10 mouse cellular contexts compared by ENCODE assay signal in genomic region chr2:6727366-6727765, GRCm38 (mm10).
"Had no signal": no experiment of that assay in that cellular context is flagged by ENCODE, and none has a peak within 500 bp of the region (broad histone marks: within the 10 kb centered on the region; RNA-seq: fewer than 3 reads in every experiment).

No protein-coding gene starts in this region.

- H3K27me3 ChIP-seq: liver, embryonic 13.5 days had no signal

- H3K4me3 ChIP-seq: liver, embryonic 13.5 days had no signal

- H3K9ac ChIP-seq: liver, embryonic 13.5 days had no signal

- H3K9me3 ChIP-seq: liver, embryonic 13.5 days had no signal

- H3K27ac ChIP-seq: kidney, postnatal 0 days; liver, embryonic 13.5 days had no signal

- DNase-seq: kidney, postnatal 25 days; liver, embryonic 13.5 days; lung, adult 2 months; lung, postnatal 14 days; lung, postnatal 4 days; midbrain, embryonic 14.5 days; thymus, adult 18-20 months; thymus, postnatal 36 days had no signal

- H3K4me2 ChIP-seq: liver, embryonic 13.5 days; midbrain, embryonic 11.5 days had no signal

- H3K36me3 ChIP-seq: liver, embryonic 13.5 days had no signal

- H3K4me1 ChIP-seq: liver, embryonic 13.5 days had no signal
